Mouse (Mus musculus) intestine, embryonic 16.5 days (tissue): ENCODE results near the gene Myh9. TPM values are rescaled to one million over a fixed set of nuclear protein-coding genes. Genes with fewer than 3 reads are reported as not detected.
"Not testable (repeated sequence)": the region's sequence is repeated elsewhere in the genome, so short reads cannot be mapped to it uniquely, and the experiment has no call there.

Experiments used
- ATAC-seq: fragments of 200-750 bp; cut with Nextera tagmentation; 2 replicates; pipeline ENCODE4 v1.8.0; 2017; ENCODE audit warnings: moderate TSS enrichment, moderate library complexity
- H3K27ac ChIP-seq: fragments of 300-500 bp; sonication (generic); 2 replicates; pipeline ENCODE4 v1.5.1; 2014; ENCODE audit warnings: mild to moderate bottlenecking, low read length
- H3K27me3 ChIP-seq: fragments of 300-500 bp; sonication (generic); replicated peaks from 2 replicates; pipeline ENCODE4 v1.6.1; 2014; ENCODE audit warnings: low read length, control low read depth, mixed read lengths; ENCODE audit not compliant: control insufficient read depth, insufficient read depth
- H3K36me3 ChIP-seq: fragments of 300-500 bp; sonication (generic); 2 replicates; pipeline ENCODE4 v1.6.1; 2014; ENCODE audit warnings: low read length, control low read depth; ENCODE audit not compliant: control insufficient read depth, insufficient read depth
- H3K4me1 ChIP-seq: fragments of 300-500 bp; sonication (generic); 2 replicates; pipeline ENCODE4 v1.6.1; 2014; ENCODE audit warnings: low read length, control low read depth, mixed read lengths; ENCODE audit not compliant: control insufficient read depth, insufficient read depth
- H3K4me2 ChIP-seq: fragments of 300-500 bp; sonication (generic); 2 replicates; pipeline ENCODE4 v1.6.1; 2014; ENCODE audit warnings: low read depth, low read length, control low read depth
- H3K4me3 ChIP-seq: fragments of 300-500 bp; sonication (generic); 2 replicates; pipeline ENCODE4 v1.5.1; 2014; ENCODE audit warnings: mild to moderate bottlenecking, low read length
- H3K9ac ChIP-seq: fragments of 300-500 bp; sonication (generic); 2 replicates; pipeline ENCODE4 v1.6.1; 2014; ENCODE audit warnings: low read depth, low read length
- H3K9me3 ChIP-seq: fragments of 300-500 bp; sonication (generic); 2 replicates; pipeline ENCODE4 v1.6.1; 2016; ENCODE audit warnings: low read length, control low read depth; ENCODE audit not compliant: control insufficient read depth
- WGBS: fragments of 180-500 bp; shearing (Covaris S2); extraction: QIAGEN DNeasy Blood & Tissue Kit; methylation state at CpG from one replicate; pipeline ENCODE4 v1.1.7; 2014; 5-methylcytosine and 5-hydroxymethylcytosine counted together
- polyA plus RNA-seq: library from polyadenylated mRNA; unstranded; fragments of >200 nt; fragmentation: Nextera tagmentation; extraction: Ambion mirVana; gene quantifications from 2 replicates; pipeline ENCODE4 v1.2.1, GENCODE M21; 2015

The Myh9 gene
- polyA plus RNA-seq, 1 experiment from 2014 or later: 39.1 TPM

- Histone ChIP-seq H3K9me3 (no peaks in the 10 kb centered on the region), H3K9ac (no peak overlapping the region), H3K27me3 (no peaks in the 10 kb centered on the region), H3K4me3 (no peak overlapping the region), H3K4me1 (peaks cover 14% of the 10 kb centered on the region), H3K27ac (no peak overlapping the region), H3K36me3 (no peaks in the 10 kb centered on the region), H3K4me2 (no peak overlapping the region)
- WGBS: 65% methylated on average over 3 of the region's 3 CpGs
- no peak for ATAC-seq
These were observed 5.9 kb upstream of the Myh9 start for GRCm38 (mm10) chr15:77847826-77848225.

- no peak overlapping the region for H3K4me2 ChIP-seq
- H3K4me1 ChIP-seq: peaks cover 14% of the 10 kb centered on the region
- H3K27ac ChIP-seq: no peak overlapping the region
- WGBS: 78% methylated on average over 3 of the region's 3 CpGs
- no peak overlapping the region for H3K9ac ChIP-seq
- H3K36me3 ChIP-seq: no peaks in the 10 kb centered on the region
- no peak overlapping the region for H3K4me3 ChIP-seq
- no peaks in the 10 kb centered on the region for H3K27me3 ChIP-seq
- H3K9me3 ChIP-seq: no peaks in the 10 kb centered on the region
- ATAC-seq: no peak
These were observed 5.1 kb upstream of the Myh9 start for GRCm38 (mm10) chr15:77847108-77847507.

DNA sequence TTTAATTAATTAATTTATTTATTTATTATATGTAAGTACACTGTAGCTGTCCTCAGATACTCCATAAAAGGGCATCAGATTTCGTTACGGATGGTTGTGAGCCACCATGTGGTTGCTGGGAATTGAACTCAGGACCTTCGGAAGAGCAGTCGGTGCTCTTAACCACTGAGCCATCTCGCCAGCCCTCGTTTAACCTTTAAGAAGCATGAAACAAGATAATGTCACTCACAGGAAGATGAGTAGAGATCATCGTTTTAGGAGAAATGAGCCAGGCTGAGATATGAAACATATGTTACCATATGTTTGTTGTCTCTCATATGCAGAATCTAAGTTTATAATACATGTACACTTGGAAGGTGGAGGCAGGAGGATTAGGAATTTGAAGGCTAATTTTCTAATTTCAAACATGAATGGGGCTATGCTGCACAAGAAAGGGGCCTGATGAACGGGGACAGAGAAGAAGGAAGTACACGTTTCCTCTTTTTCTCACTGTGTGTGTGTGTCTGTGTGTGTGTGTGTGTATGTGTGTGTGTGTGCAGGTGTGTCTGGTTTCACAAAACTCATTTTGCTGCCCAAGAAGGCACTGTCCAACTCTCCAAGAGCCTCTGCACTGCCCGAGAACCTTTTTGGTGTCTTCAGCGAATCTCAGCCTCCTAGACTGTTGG, 4.1 kb upstream of the Myh9 start:
- H3K9ac ChIP-seq, H3K4me3 ChIP-seq, ATAC-seq, H3K4me2 ChIP-seq, H3K36me3 ChIP-seq, H3K27ac ChIP-seq, H3K9me3 ChIP-seq, H3K27me3 ChIP-seq: not testable (repeated sequence)
- H3K4me1 ChIP-seq: peaks cover 11% of the 10 kb centered on the region
- 76% methylated on average over 11 of the region's 11 CpGs for WGBS

- ATAC-seq: no peak
- H3K9me3 ChIP-seq: no peaks in the 10 kb centered on the region
- H3K36me3 ChIP-seq: no peaks in the 10 kb centered on the region
- H3K9ac ChIP-seq: no peak overlapping the region
- H3K4me2 ChIP-seq: no peak overlapping the region
- WGBS: 90% methylated on average over 16 of the region's 16 CpGs
- no peak overlapping the region for H3K4me3 ChIP-seq
- H3K27ac ChIP-seq: no peak overlapping the region
- peaks cover 9% of the 10 kb centered on the region for H3K4me1 ChIP-seq
- H3K27me3 ChIP-seq: no peaks in the 10 kb centered on the region
These were observed 3.1 kb upstream of the Myh9 start for GRCm38 (mm10) chr15:77844955-77845635.

DNA sequence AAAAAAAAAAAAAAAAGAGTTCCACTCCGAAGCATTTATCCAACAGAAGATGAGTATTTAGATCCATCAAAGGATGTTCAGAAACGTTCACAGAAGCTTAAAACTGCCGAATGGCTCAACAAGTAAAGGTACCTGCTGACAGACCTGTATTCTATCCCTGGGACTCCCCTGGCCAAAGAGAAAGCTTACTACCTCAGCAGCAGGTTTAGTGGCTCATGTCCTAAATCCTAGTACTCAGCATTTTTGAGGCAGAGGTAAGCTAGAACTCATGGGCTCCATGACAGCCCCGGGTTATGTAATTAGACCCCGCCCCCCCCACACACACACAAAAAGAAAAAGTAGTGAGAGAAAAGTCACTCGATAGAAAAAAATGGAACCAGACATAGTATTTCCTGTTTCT, 2.1 kb upstream of the Myh9 start:
- H3K9ac ChIP-seq: no peak overlapping the region
- H3K36me3 ChIP-seq: no peaks in the 10 kb centered on the region
- H3K9me3 ChIP-seq: no peaks in the 10 kb centered on the region
- H3K4me3 ChIP-seq: no peak overlapping the region
- H3K4me2 ChIP-seq: no peak overlapping the region
- ATAC-seq: no peak
- H3K27me3 ChIP-seq: no peaks in the 10 kb centered on the region
- WGBS: 64% methylated on average over 6 of the region's 6 CpGs
- peaks cover 6% of the 10 kb centered on the region for H3K4me1 ChIP-seq
- H3K27ac ChIP-seq: no peak overlapping the region

DNA sequence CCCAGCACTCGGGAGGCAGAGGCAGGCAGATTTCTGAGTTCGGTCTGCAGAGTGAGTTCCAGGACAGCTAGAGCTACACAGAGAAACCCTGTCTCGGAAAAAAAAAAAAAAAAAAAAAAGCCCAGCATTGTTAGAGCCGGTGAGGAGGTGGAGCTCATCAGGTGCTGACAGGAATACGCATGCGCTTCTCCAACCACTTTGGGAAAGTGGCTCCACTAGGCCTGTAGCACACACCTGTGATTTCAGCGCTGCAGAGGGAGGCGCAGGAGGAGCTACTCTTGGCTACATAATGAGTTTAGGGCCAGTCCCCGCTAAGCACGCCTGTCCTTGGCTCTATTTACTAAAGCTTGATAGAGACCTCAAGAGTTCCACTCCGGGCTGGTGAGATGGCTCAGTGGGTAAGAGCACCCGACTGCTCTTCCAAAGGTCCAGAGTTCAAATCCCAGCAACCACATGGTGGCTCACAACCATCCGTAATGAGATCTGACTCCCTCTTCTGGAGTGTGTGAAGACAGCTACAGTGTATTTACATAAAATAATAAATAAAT, 1.6 kb upstream of the Myh9 start:
- not testable (repeated sequence) for ATAC-seq, H3K36me3 ChIP-seq, H3K9me3 ChIP-seq, H3K9ac ChIP-seq, H3K4me1 ChIP-seq, H3K27me3 ChIP-seq, H3K4me3 ChIP-seq
- Histone ChIP-seq H3K27ac (peak overlapping the region; percentile 81), H3K4me2 (peak overlapping the region; percentile 60; the same call in 1 of the 2 replicates)
- 52% methylated on average over 12 of the region's 13 CpGs for WGBS

GRCm38 (mm10) chr15:77843046-77843445, 1.1 kb upstream of the Myh9 start:
- Histone ChIP-seq H3K9me3 (no peaks in the 10 kb centered on the region), H3K4me2 (peak overlapping the region; percentile 60), H3K9ac (no peak overlapping the region; the same call in 1 of the 2 replicates), H3K27ac (peak overlapping the region; percentile 81), H3K4me1 (peaks cover 8% of the 10 kb centered on the region), H3K27me3 (no peaks in the 10 kb centered on the region), H3K36me3 (no peaks in the 10 kb centered on the region), H3K4me3 (no peak overlapping the region; the same call in 1 of the 2 replicates)
- WGBS: 18% methylated on average over 2 of the region's 2 CpGs
- no peak for ATAC-seq

GRCm38 (mm10) chr15:77841361-77842046, 471 bp downstream of the Myh9 start:
- ATAC-seq: peak; percentile 14
- under 1% methylated on average over 79 of the region's 80 CpGs for WGBS
- no peaks in the 10 kb centered on the region for H3K27me3 ChIP-seq
- H3K9me3 ChIP-seq: no peaks in the 10 kb centered on the region
- H3K4me3 ChIP-seq: peak overlapping the region; percentile 98
- H3K9ac ChIP-seq: peak overlapping the region; percentile 99
- H3K4me1 ChIP-seq: peaks cover 24% of the 10 kb centered on the region
- no peaks in the 10 kb centered on the region for H3K36me3 ChIP-seq
- peak overlapping the region; percentile 98 for H3K27ac ChIP-seq
- peak overlapping the region; percentile 85 for H3K4me2 ChIP-seq
